Mouse (Mus musculus) hindbrain, embryonic 14.5 days (tissue): ENCODE results near the gene Minpp1. TPM values are rescaled to one million over a fixed set of nuclear protein-coding genes. Genes with fewer than 3 reads are reported as not detected.
A peak's percentile ranks its signal among the peaks of the same experiment; 100 is the strongest.
"Not testable (repeated sequence)": the region's sequence is repeated elsewhere in the genome, so short reads cannot be mapped to it uniquely, and the experiment has no call there.

Source experiments
- ATAC-seq: fragments of 200-750 bp; cut with Nextera tagmentation; 2 replicates; pipeline ENCODE4 v1.8.0; 2017; ENCODE audit warnings: moderate number of reproducible peaks, mild to moderate bottlenecking, moderate TSS enrichment, moderate library complexity; ENCODE audit not compliant: low FRiP score
- DNase-seq: peaks from one replicate; pipeline ENCODE4 v3.0.0-alpha.2; 2015; ENCODE audit warnings: low spot score
- H3K27ac ChIP-seq: fragments of 300-500 bp; sonication (generic); 2 replicates; pipeline ENCODE4 v1.5.1; 2014; ENCODE audit warnings: mild to moderate bottlenecking, moderate library complexity
- H3K27me3 ChIP-seq: fragments of 300-500 bp; sonication (generic); 2 replicates; pipeline ENCODE4 v1.6.1; 2014; ENCODE audit warnings: mild to moderate bottlenecking, low read length, mixed read lengths; ENCODE audit not compliant: control insufficient read depth, insufficient read depth
- H3K36me3 ChIP-seq: fragments of 300-500 bp; sonication (generic); replicated peaks from 2 replicates; pipeline ENCODE4 v1.6.1; 2014; ENCODE audit not compliant: control insufficient read depth, insufficient read depth
- H3K4me1 ChIP-seq: fragments of 300-500 bp; sonication (generic); replicated peaks from 2 replicates; pipeline ENCODE4 v1.6.1; 2014; ENCODE audit warnings: antibody characterized with exemption, low read length, mixed read lengths; ENCODE audit not compliant: control insufficient read depth, insufficient read depth
- H3K4me2 ChIP-seq: fragments of 300-500 bp; sonication (generic); replicated peaks from 2 replicates; pipeline ENCODE4 v1.6.1; 2014; ENCODE audit warnings: mild to moderate bottlenecking, moderate library complexity
- H3K4me3 ChIP-seq: fragments of 300-500 bp; sonication (generic); replicated peaks from 2 replicates; pipeline ENCODE4 v1.5.1; 2014; ENCODE audit warnings: mild to moderate bottlenecking, low read length
- H3K9ac ChIP-seq: fragments of 300-500 bp; sonication (generic); 2 replicates; pipeline ENCODE4 v1.6.1; 2014
- H3K9me3 ChIP-seq: fragments of 300-500 bp; sonication (generic); 2 replicates; pipeline ENCODE4 v1.6.1; 2016; ENCODE audit warnings: low read length; ENCODE audit not compliant: control insufficient read depth
- WGBS: fragments of 180-500 bp; shearing (Covaris S2); extraction: QIAGEN DNeasy Blood & Tissue Kit; methylation state at CpG from one replicate; pipeline ENCODE4 v1.1.7; 2014; 5-methylcytosine and 5-hydroxymethylcytosine counted together
- polyA plus RNA-seq: library from polyadenylated mRNA; unstranded; fragments of >200 nt; fragmentation: Nextera tagmentation; extraction: Ambion mirVana; gene quantifications from 2 replicates; pipeline ENCODE4 v1.2.1, GENCODE M21; 2014

Minpp1 gene
- polyA plus RNA-seq, 1 experiment from 2014 or later = 60.6 TPM

DNA sequence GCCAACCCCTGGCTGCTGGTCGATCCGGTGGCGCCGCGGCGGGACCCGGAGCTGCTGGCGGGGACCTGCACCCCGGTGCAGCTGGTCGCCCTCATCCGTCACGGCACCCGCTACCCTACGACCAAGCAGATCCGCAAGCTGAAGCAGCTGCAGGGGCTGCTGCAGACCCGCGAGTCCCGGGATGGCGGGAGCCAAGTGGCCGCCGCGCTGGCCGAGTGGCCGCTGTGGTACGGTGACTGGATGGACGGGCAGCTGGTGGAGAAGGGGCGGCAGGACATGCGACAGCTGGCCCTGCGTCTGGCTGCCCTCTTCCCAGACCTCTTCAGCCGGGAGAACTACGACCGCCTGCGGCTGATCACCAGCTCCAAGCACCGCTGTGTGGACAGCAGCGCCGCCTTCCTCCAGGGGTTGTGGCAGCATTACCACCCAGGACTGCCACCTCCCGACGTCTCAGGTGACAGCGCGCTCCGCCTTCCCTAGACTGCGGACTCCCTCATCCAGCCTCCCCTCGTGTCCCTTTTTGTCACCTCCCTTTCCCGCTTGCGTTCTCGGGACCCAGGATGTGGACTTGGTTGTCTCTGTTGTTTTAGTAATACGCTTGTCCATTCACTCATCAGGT is 646 bp downstream of the Minpp1 start:
- H3K36me3 ChIP-seq, H3K27me3 ChIP-seq, H3K9me3 ChIP-seq: not testable (repeated sequence)
- DNase-seq (peak; percentile 42), ATAC-seq (peak; percentile 84)
- peak overlapping the region; percentile 92 for H3K27ac ChIP-seq
- H3K4me3 ChIP-seq = peak overlapping the region; percentile 76
- peak overlapping the region; percentile 81 for H3K9ac ChIP-seq
- H3K4me2 ChIP-seq = peak overlapping the region; percentile 90
- peaks cover 25% of the 10 kb centered on the region for H3K4me1 ChIP-seq
- 0% methylated on average over 45 of the region's 47 CpGs for WGBS

- peaks cover 10% of the 10 kb centered on the region for H3K36me3 ChIP-seq
- H3K4me2 ChIP-seq = peak overlapping the region; percentile 90
- DNase-seq = no peak
- no peak for ATAC-seq
- no peaks in the 10 kb centered on the region for H3K27me3 ChIP-seq
- no peak overlapping the region for H3K27ac ChIP-seq
- H3K9ac ChIP-seq = no peak overlapping the region
- peaks cover 25% of the 10 kb centered on the region for H3K4me1 ChIP-seq
- H3K4me3 ChIP-seq = no peak overlapping the region
- 90% methylated on average over 8 of the region's 8 CpGs for WGBS
- H3K9me3 ChIP-seq = no peaks in the 10 kb centered on the region
Observed at GRCm38 (mm10) chr19:32487595-32488255, 2.2 kb downstream of the Minpp1 start.

GRCm38 (mm10) chr19:32489166-32489895 is 3.8 kb downstream of the Minpp1 start:
- no peaks in the 10 kb centered on the region for H3K27me3 ChIP-seq
- no peak for DNase-seq
- H3K4me2 ChIP-seq = no peak overlapping the region
- no peaks in the 10 kb centered on the region for H3K9me3 ChIP-seq
- H3K27ac ChIP-seq = no peak overlapping the region
- no peak overlapping the region for H3K9ac ChIP-seq
- no peak overlapping the region for H3K4me3 ChIP-seq
- peaks cover 25% of the 10 kb centered on the region for H3K4me1 ChIP-seq
- WGBS = 90% methylated on average over 12 of the region's 12 CpGs
- peaks cover 20% of the 10 kb centered on the region for H3K36me3 ChIP-seq
- no peak for ATAC-seq

- Histone ChIP-seq H3K27me3 (no peaks in the 10 kb centered on the region), H3K4me2 (no peak overlapping the region), H3K36me3 (peaks cover 36% of the 10 kb centered on the region), H3K9me3 (no peaks in the 10 kb centered on the region), H3K9ac (no peak overlapping the region), H3K27ac (no peak overlapping the region), H3K4me1 (peaks cover 17% of the 10 kb centered on the region), H3K4me3 (no peak overlapping the region)
- DNase-seq (no peak), ATAC-seq (no peak)
- WGBS = 97% methylated on average over 2 of the region's 2 CpGs
Observed at GRCm38 (mm10) chr19:32490976-32491375, 5.4 kb downstream of the Minpp1 start.

DNA sequence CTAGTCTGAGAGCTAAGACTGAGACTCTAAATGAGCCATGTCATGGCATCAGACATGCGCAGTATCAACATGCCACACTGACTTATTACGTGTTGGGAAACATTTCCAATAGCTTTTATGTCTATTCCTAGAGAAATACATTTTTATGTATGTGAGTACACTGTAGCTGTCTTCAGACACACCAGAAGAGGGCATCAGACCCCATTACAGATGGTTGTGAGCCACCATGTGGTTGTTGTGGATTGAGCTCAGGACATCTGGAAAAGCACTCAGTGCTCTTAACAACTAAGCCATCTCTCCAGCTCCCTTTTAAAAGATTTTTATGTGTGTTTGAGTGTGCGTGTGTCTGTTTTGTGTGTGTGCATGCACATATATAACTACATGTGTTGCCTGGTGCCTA is 6.8 kb downstream of the Minpp1 start:
- no peaks in the 10 kb centered on the region for H3K27me3 ChIP-seq
- 98% methylated on average over 3 of the region's 3 CpGs for WGBS
- H3K4me1 ChIP-seq = peaks cover 10% of the 10 kb centered on the region

GRCm38 (mm10) chr19:32492981-32493380 is 7.4 kb downstream of the Minpp1 start:
- H3K27ac ChIP-seq = no peak overlapping the region
- WGBS = 91% methylated on average over 5 of the region's 5 CpGs
- H3K9ac ChIP-seq = no peak overlapping the region
- peaks cover 51% of the 10 kb centered on the region for H3K36me3 ChIP-seq
- ATAC-seq (no peak), DNase-seq (no peak)
- no peaks in the 10 kb centered on the region for H3K27me3 ChIP-seq
- no peak overlapping the region for H3K4me2 ChIP-seq
- no peak overlapping the region for H3K4me3 ChIP-seq
- peaks cover 4% of the 10 kb centered on the region; the same call in 1 of the 2 replicates for H3K4me1 ChIP-seq
- H3K9me3 ChIP-seq = no peaks in the 10 kb centered on the region

More for the DNA sequence above, 6.8 kb downstream of the Minpp1 start:
- Histone ChIP-seq H3K9ac (no peak overlapping the region), H3K36me3 (peaks cover 48% of the 10 kb centered on the region), H3K4me3 (no peak overlapping the region), H3K9me3 (no peaks in the 10 kb centered on the region), H3K27ac (no peak overlapping the region), H3K4me2 (no peak overlapping the region)
- ATAC-seq (no peak), DNase-seq (no peak)

DNA sequence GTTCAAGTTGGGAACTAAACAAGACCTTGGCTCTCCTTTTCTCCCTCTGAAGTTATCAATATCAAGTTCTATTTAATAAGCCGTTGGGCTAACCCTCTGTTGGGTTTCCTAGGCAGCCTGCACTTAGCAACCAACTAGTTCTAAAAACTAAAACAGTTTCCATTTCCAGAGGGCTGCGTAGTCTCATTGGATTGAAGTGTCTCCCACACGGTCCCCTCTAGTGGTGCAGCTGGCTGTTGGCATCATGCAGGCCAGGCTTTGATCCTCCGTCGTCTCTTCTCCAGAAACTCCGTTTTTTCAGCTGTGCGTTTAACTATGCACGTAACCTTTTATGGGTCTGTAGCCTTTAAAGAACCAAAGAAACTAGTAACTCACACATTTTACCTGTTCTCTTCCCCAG is 7.9 kb downstream of the Minpp1 start:
- no peaks in the 10 kb centered on the region for H3K9me3 ChIP-seq
- 92% methylated on average over 8 of the region's 8 CpGs for WGBS
- 0 out of 2 replicates have a peak, but pooled peaks cover 3% of the 10 kb centered on the region for H3K4me1 ChIP-seq
- no peak overlapping the region for H3K9ac ChIP-seq
- DNase-seq = no peak
- H3K27ac ChIP-seq = no peak overlapping the region
- no peak overlapping the region for H3K4me3 ChIP-seq
- no peak for ATAC-seq
- no peak overlapping the region for H3K4me2 ChIP-seq
- H3K36me3 ChIP-seq = peaks cover 56% of the 10 kb centered on the region
- H3K27me3 ChIP-seq = no peaks in the 10 kb centered on the region

- H3K9ac ChIP-seq = no peak overlapping the region
- no peaks in the 10 kb centered on the region for H3K9me3 ChIP-seq
- ATAC-seq (no peak), DNase-seq (no peak)
- H3K36me3 ChIP-seq = peaks cover 67% of the 10 kb centered on the region
- H3K27ac ChIP-seq = no peak overlapping the region
- no peaks in the 10 kb centered on the region for H3K4me1 ChIP-seq
- H3K4me2 ChIP-seq = no peak overlapping the region
- WGBS = 88% methylated on average over 13 of the region's 13 CpGs
- no peak overlapping the region for H3K4me3 ChIP-seq
- no peaks in the 10 kb centered on the region for H3K27me3 ChIP-seq
Observed at GRCm38 (mm10) chr19:32494611-32495010, 9.0 kb downstream of the Minpp1 start.

- Histone ChIP-seq H3K4me2 (no peak overlapping the region), H3K4me1 (no peaks in the 10 kb centered on the region), H3K36me3 (peaks cover 70% of the 10 kb centered on the region), H3K4me3 (no peak overlapping the region), H3K27me3 (no peaks in the 10 kb centered on the region), H3K27ac (no peak overlapping the region), H3K9me3 (no peaks in the 10 kb centered on the region), H3K9ac (no peak overlapping the region)
- DNase-seq = no peak
- WGBS = 88% methylated on average over 11 of the region's 11 CpGs
- no peak for ATAC-seq
Observed at GRCm38 (mm10) chr19:32495034-32495433, 9.5 kb downstream of the Minpp1 start.
